Mouse (Mus musculus) heart, adult 2 months (tissue): ENCODE measurements around the gene Ngdn. TPM values are rescaled to one million over a fixed set of nuclear protein-coding genes. Genes with fewer than 3 reads are reported as not detected.

Source experiments
- DNase-seq, 2 experiments: peaks; one replicate each; pipeline ENCODE4 v3.0.0; 2021
- H3K27ac ChIP-seq: fragments of 200-600 bp; 2 replicates; pipeline ENCODE4 v1.8.1; 2022
- H3K27me3 ChIP-seq: fragments of 200-500 bp; 2 replicates; pipeline ENCODE4 v1.6.1; 2012; ENCODE audit warnings: mild to moderate bottlenecking, low read length, inconsistent platforms, mixed read lengths; ENCODE audit not compliant: control insufficient read depth, insufficient read depth
- H3K36me3 ChIP-seq: fragments of 200-500 bp; 2 replicates; pipeline ENCODE4 v1.6.1; 2012; ENCODE audit warnings: low read length, inconsistent platforms; ENCODE audit not compliant: control insufficient read depth, insufficient read depth
- H3K4me1 ChIP-seq: fragments of 200-500 bp; 2 replicates; pipeline ENCODE4 v1.6.1; 2011; ENCODE audit warnings: low read length; ENCODE audit not compliant: control insufficient read depth, insufficient read depth
- H3K4me3 ChIP-seq: fragments of 200-600 bp; 2 replicates; pipeline ENCODE4 v1.8.1; 2022
- H3K79me2 ChIP-seq: fragments of 200-500 bp; replicated peaks from 2 replicates; pipeline ENCODE4 v1.6.1; 2012; ENCODE audit warnings: mild to moderate bottlenecking, inconsistent platforms, low read length, moderate library complexity, mixed read lengths; ENCODE audit not compliant: control insufficient read depth, insufficient read depth
- H3K9ac ChIP-seq: fragments of 200-500 bp; 2 replicates; pipeline ENCODE4 v1.6.1; 2012; ENCODE audit warnings: low read depth, mild to moderate bottlenecking, control low read depth, inconsistent platforms, low read length, mixed read lengths
- CTCF ChIP-seq: fragments of 200-600 bp; IDR thresholded peaks from 2 replicates; pipeline ENCODE4 v1.8.1; 2022; ENCODE audit warnings: antibody characterized with exemption, mild to moderate bottlenecking, moderate library complexity
- EP300 ChIP-seq: fragments of 200-500 bp; IDR thresholded peaks from 2 replicates; pipeline ENCODE4 v1.6.1; 2011; ENCODE audit warnings: low read depth, low read length, control low read depth; ENCODE audit not compliant: insufficient read depth
- POLR2A ChIP-seq: fragments of 200-500 bp; IDR thresholded peaks from 2 replicates; pipeline ENCODE4 v1.6.1; 2011; ENCODE audit warnings: mild to moderate bottlenecking, low read depth, low read length, control low read depth; ENCODE audit not compliant: insufficient read depth
- WGBS: fragments of 180-500 bp; shearing (Covaris S2); methylation state at CpG from one replicate; pipeline ENCODE4 v1.1.7; 2018; 5-methylcytosine and 5-hydroxymethylcytosine counted together
- intact Hi-C: fragments of 180-260 bp; cut with DNase I; formaldehyde crosslinking; loops from one replicate; pipeline ENCODE4 v1.15.1; 2025
- polyA plus RNA-seq: library from polyadenylated mRNA; depleted of rRNA; stranded (reverse); fragments of >200 nt; gene quantifications from 2 replicates; pipeline ENCODE4 v1.2.3, GENCODE M21; 2012
- total RNA-seq, 2 experiments: library from RNA; stranded (reverse); gene quantifications; 2 replicates each; pipeline ENCODE4 v1.2.3; 2021

The Ngdn gene
- total and polyA plus RNA-seq, 3 experiments, result 10.1 to 28.9 (median 25.9) TPM

DNA sequence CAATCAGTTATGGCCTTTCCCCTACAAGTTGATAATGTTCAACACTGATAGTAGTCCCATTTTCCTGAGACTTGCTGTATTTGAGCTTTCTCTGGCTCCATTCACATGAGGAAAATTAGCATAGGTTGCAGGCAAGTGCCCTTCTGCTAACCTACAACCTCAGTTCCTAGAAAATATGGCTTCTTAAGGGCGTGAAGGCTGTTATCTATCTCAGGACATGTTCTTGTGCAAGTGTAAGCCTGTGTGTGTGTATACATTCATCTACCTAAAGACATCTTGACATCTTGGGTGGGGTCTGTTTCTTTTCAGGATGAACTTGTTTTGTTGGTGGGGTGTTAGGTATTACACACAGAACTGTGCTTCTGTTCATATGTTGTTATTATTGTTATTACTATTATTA is 43.8 kb downstream of the Ngdn start:
- H3K4me1 ChIP-seq, result no peaks in the 10 kb centered on the region

GRCm38 (mm10) chr14:55059931-55060330 is 44.7 kb downstream of the Ngdn start:
- Histone ChIP-seq H3K27me3 (peaks cover 2% of the 10 kb centered on the region; the same call in 1 of the 2 replicates), H3K79me2 (no peaks in the 10 kb centered on the region), H3K4me3 (no peak overlapping the region), H3K9ac (no peak overlapping the region), H3K36me3 (no peaks in the 10 kb centered on the region), H3K27ac (no peak overlapping the region), H3K4me1 (no peaks in the 10 kb centered on the region)
- no peak for TF ChIP-seq POLR2A
- DNase-seq, result no peak
- intact Hi-C loops, result no loop called here
- 74% methylated on average over 5 of the region's 5 CpGs for WGBS

More for the DNA sequence above, 43.8 kb downstream of the Ngdn start:
- no peak for DNase-seq
- TF ChIP-seq POLR2A (no peak), CTCF (no peak), EP300 (no peak)
- no peak overlapping the region for H3K27ac ChIP-seq
- H3K4me3 ChIP-seq, result no peak overlapping the region
- no peak overlapping the region for H3K9ac ChIP-seq
- intact Hi-C loops, result no loop called here
- H3K36me3 ChIP-seq, result no peaks in the 10 kb centered on the region
- 70% methylated on average over 1 of the region's 1 CpGs for WGBS
- peaks cover 2% of the 10 kb centered on the region; the same call in 1 of the 2 replicates for H3K27me3 ChIP-seq
- no peaks in the 10 kb centered on the region for H3K79me2 ChIP-seq

DNA sequence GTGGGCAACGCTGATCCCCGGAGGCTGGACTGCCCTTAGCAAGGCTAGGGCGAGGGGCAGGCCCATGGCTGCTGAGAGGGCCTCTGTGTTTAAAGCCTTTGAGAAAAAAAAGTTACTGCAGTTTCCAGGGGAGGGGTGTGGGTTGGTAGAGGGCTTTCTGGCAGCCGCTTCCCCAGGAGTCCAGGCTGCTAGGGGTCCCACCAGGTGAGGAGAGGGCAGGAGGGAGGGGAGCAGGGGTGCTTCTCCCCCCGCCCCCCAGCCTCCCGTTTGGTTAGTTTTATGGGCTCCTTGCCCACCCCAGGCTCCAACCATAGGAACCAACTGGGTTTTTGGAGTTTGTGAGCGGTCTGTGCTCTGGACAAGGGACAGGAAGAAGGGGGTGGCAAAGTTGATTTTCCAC is 46.6 kb downstream of the Ngdn start:
- no peaks in the 10 kb centered on the region for H3K79me2 ChIP-seq
- DNase-seq, result no peak
- WGBS, result 80% methylated on average over 7 of the region's 7 CpGs
- TF ChIP-seq EP300 (no peak), POLR2A (no peak), CTCF (no peak)
- H3K27ac ChIP-seq, result no peak overlapping the region
- H3K27me3 ChIP-seq, result peaks cover 2% of the 10 kb centered on the region; the same call in 1 of the 2 replicates
- H3K36me3 ChIP-seq, result no peaks in the 10 kb centered on the region
- no peak overlapping the region for H3K9ac ChIP-seq
- no peak overlapping the region for H3K4me3 ChIP-seq
- intact Hi-C loops, result no loop called here
- H3K4me1 ChIP-seq, result no peaks in the 10 kb centered on the region

DNA sequence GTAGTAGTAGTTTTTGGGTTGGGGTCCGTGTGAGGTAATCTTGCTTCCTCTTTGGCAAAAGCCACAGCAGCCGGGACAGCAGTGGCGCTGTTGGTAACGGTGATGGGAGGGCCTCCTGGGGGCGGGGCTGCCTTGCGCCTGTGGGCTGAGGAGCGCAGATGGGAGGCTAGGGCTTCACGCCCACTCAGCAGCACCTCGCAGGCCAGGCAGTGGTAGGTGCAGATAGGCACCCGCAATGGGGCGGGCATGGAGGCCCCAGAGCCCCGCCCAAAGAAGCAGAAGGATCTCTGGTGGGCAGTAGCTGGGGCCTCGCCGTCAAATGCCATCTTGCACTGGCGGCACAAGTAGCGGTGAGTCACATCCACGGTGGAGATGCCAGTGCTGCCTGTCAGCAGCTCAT is 47.4 kb downstream of the Ngdn start:
- Histone ChIP-seq H3K36me3 (no peaks in the 10 kb centered on the region), H3K27ac (no peak overlapping the region), H3K4me1 (no peaks in the 10 kb centered on the region), H3K79me2 (no peaks in the 10 kb centered on the region), H3K4me3 (no peak overlapping the region), H3K9ac (no peak overlapping the region), H3K27me3 (peaks cover 2% of the 10 kb centered on the region; the same call in 1 of the 2 replicates)
- DNase-seq, result no peak
- 37% methylated on average over 17 of the region's 17 CpGs for WGBS
- intact Hi-C loops, result no loop called here
- no peak for TF ChIP-seq CTCF
- TF ChIP-seq POLR2A, result no peak
- TF ChIP-seq EP300, result no peak

- intact Hi-C loops, result no loop called here
- Histone ChIP-seq H3K4me1 (no peaks in the 10 kb centered on the region), H3K9ac (no peak overlapping the region), H3K27ac (no peak overlapping the region), H3K27me3 (peaks cover 2% of the 10 kb centered on the region; the same call in 1 of the 2 replicates), H3K36me3 (no peaks in the 10 kb centered on the region), H3K4me3 (no peak overlapping the region), H3K79me2 (no peaks in the 10 kb centered on the region)
- TF ChIP-seq EP300 (no peak), CTCF (no peak)
- DNase-seq, result no peak
- 84% methylated on average over 5 of the region's 5 CpGs for WGBS
Observed at GRCm38 (mm10) chr14:55063117-55063516, 47.9 kb downstream of the Ngdn start.

GRCm38 (mm10) chr14:55063581-55064381 is 48.5 kb downstream of the Ngdn start:
- Histone ChIP-seq H3K4me1 (no peaks in the 10 kb centered on the region), H3K36me3 (no peaks in the 10 kb centered on the region), H3K27ac (no peak overlapping the region), H3K4me3 (no peak overlapping the region), H3K79me2 (no peaks in the 10 kb centered on the region), H3K9ac (no peak overlapping the region), H3K27me3 (peaks cover 2% of the 10 kb centered on the region; the same call in 1 of the 2 replicates)
- TF ChIP-seq EP300 (no peak), POLR2A (no peak), CTCF (no peak)
- no peak for DNase-seq
- WGBS, result 84% methylated on average over 22 of the region's 22 CpGs
- intact Hi-C loops, result no loop called here
